Mouse (Mus musculus) CD4-positive naive resting alpha-beta T cell, adult 57 days (primary cell): ENCODE measurements around the gene Skint3. TPM values are rescaled to one million over a fixed set of nuclear protein-coding genes. Genes with fewer than 3 reads are reported as not detected.

Experiments used
- total RNA-seq: library from RNA; stranded (reverse); gene quantifications from one replicate; pipeline ENCODE4 v1.2.4, GENCODE M21; 2023

The Skint3 gene
- not detected for total RNA-seq

DNA sequence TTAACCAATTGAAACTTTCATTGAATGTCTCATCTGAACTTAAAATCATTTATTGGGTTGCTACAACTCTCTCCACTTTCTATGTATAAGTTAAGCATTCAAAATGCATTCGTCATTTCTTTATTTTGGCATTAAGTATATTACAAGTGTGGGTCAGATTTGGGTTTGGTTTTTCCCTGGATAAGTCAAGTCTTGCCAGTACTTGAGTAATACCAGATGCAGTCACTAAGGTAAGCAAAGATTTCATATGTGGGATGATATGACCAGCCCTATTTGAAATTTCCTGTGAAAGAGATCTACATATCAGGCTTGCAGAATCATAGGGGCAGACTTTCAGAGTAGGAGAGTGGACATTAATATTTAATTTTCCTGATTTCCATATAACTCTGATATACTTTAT lies at the start of gene Skint3:
Gene Skint3, plus strand, starts transcription at position 301 of the 400 bp plus-strand sequence.

Other genes with a start within 250 kb of the Skint3 start
- gene Skint1, start 226.0 kb upstream of the Skint3 start, total RNA-seq = not detected
- gene Skint4, start 160.2 kb upstream of the Skint3 start, total RNA-seq = not detected
- not detected for gene Skint9, start 201.7 kb downstream of the Skint3 start, total RNA-seq